26 mouse cellular contexts compared by ENCODE assay signal in the genomic region with DNA sequence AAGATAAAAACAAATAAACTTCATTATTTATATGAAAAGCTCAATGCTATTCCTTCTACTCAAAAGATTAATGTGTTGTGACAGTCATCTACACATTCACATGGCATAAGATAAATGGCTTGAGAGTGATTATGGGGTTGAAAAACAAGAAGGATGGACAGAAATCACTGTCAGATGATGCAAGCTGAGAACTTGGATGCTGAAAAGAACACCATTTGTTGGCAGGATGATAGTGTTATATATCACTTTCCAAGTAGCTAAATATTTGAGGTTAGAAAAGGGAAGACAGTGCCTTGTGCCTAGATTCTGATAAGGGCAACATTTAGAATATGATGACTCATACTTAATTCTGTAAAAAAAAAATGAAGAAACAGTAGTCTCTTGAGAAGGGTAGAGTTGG.
"Had no signal": no experiment of that assay in that cellular context is flagged by ENCODE, and none has a peak within 500 bp of the region (broad histone marks: within the 10 kb centered on the region; RNA-seq: fewer than 3 reads in every experiment).

No protein-coding gene starts in this region.

- H3K27ac ChIP-seq: heart, adult 2 months; heart, embryonic 13.5 days; heart, embryonic 15.5 days; hindbrain, embryonic 13.5 days; hindbrain, embryonic 15.5 days; hindbrain, postnatal 0 days; intestine, embryonic 15.5 days; kidney, embryonic 15.5 days; kidney, postnatal 0 days; limb, embryonic 13.5 days; limb, embryonic 15.5 days; liver, embryonic 13.5 days; liver, embryonic 15.5 days had no signal

- H3K9me3 ChIP-seq: heart, embryonic 13.5 days; heart, embryonic 15.5 days; hindbrain, embryonic 13.5 days; hindbrain, embryonic 15.5 days; intestine, embryonic 15.5 days; kidney, embryonic 15.5 days; limb, embryonic 13.5 days; limb, embryonic 15.5 days; liver, embryonic 13.5 days; liver, embryonic 15.5 days had no signal

- DNase-seq: gastrocnemius, postnatal 14 days; gastrocnemius, postnatal 36 days; heart, adult 11 months; heart, adult 2 months; heart, postnatal 14 days; heart, postnatal 36 days; kidney, adult 18-20 months; kidney, adult 8-10 months; kidney, postnatal 14 days; kidney, postnatal 36 days; layer of hippocampus, adult 9-11 months; layer of hippocampus, postnatal 36 days; left cerebral cortex, postnatal 4 days; liver, embryonic 13.5 days; liver, postnatal 0 days had no signal

- H3K27me3 ChIP-seq: heart, embryonic 13.5 days; heart, embryonic 15.5 days; hindbrain, embryonic 13.5 days; hindbrain, embryonic 15.5 days; intestine, embryonic 15.5 days; kidney, embryonic 15.5 days; limb, embryonic 13.5 days; limb, embryonic 15.5 days; liver, embryonic 13.5 days; liver, embryonic 15.5 days had no signal

- H3K4me1 ChIP-seq: heart, embryonic 13.5 days; heart, embryonic 15.5 days; hindbrain, embryonic 13.5 days; hindbrain, embryonic 15.5 days; intestine, embryonic 15.5 days; kidney, embryonic 15.5 days; limb, embryonic 13.5 days; limb, embryonic 15.5 days; liver, embryonic 13.5 days; liver, embryonic 15.5 days had no signal

- H3K4me3 ChIP-seq: heart, adult 2 months; heart, embryonic 13.5 days; heart, embryonic 15.5 days; hindbrain, embryonic 13.5 days; hindbrain, embryonic 15.5 days; intestine, embryonic 15.5 days; kidney, embryonic 15.5 days; limb, embryonic 13.5 days; limb, embryonic 15.5 days; liver, embryonic 13.5 days; liver, embryonic 15.5 days had no signal

- H3K36me3 ChIP-seq: heart, embryonic 13.5 days; heart, embryonic 15.5 days; hindbrain, embryonic 13.5 days; hindbrain, embryonic 15.5 days; intestine, embryonic 15.5 days; kidney, embryonic 15.5 days; limb, embryonic 13.5 days; limb, embryonic 15.5 days; liver, embryonic 13.5 days; liver, embryonic 15.5 days had no signal
